Mouse (Mus musculus) MEL (cell line): ENCODE data around the gene Akr1b8.

ENCODE experiments used
- CTCF ChIP-seq, 3 experiments: IDR thresholded peaks in 2 of 3; conservative IDR thresholded peaks in 1 of 3; 2 replicates each; pipeline ENCODE4 v1.5.1; 2011 to 2012; ENCODE audit warnings: low read length in 3 of 3, low read depth in 2 of 3, mild to moderate bottlenecking in 2 of 3, improper control_type of control experiment in 1 of 3, inconsistent platforms in 1 of 3, mixed read lengths in 1 of 3, moderate library complexity in 1 of 3; ENCODE audit not compliant: control insufficient read depth in 1 of 3, insufficient read depth in 1 of 3, poor library complexity in 1 of 3, severe bottlenecking in 1 of 3
- EP300 ChIP-seq, 2 experiments: IDR thresholded peaks; 2 replicates each; pipeline ENCODE4 v1.6.1; 2011; ENCODE audit warnings: improper control_type of control experiment in 2 of 2, low read length in 2 of 2, low read depth in 1 of 2, mild to moderate bottlenecking in 1 of 2
- GABPA ChIP-seq: IDR thresholded peaks from 2 replicates; pipeline ENCODE4 v1.6.1; 2012; ENCODE audit warnings: low read depth, mild to moderate bottlenecking, inconsistent platforms, low read length, improper control_type of control experiment, moderate library complexity
- GATA1 ChIP-seq: IDR thresholded peaks from 2 replicates; pipeline ENCODE4 v1.6.1; 2011; ENCODE audit warnings: low read depth, low read length, improper control_type of control experiment
- KAT2A ChIP-seq: conservative IDR thresholded peaks from 2 replicates; pipeline ENCODE4 v1.6.1; 2012; ENCODE audit warnings: low read depth, low read length, improper control_type of control experiment, inconsistent platforms
- MAFK ChIP-seq: IDR thresholded peaks from 2 replicates; pipeline ENCODE4 v1.6.1; 2011; ENCODE audit warnings: low read depth, mild to moderate bottlenecking, low read length, improper control_type of control experiment, borderline replicate concordance
- MAX ChIP-seq: IDR thresholded peaks from 2 replicates; pipeline ENCODE4 v1.6.1; 2011; ENCODE audit warnings: low read length, improper control_type of control experiment
- MAZ ChIP-seq: IDR thresholded peaks from 2 replicates; pipeline ENCODE4 v1.6.1; 2012; ENCODE audit warnings: low read depth, mild to moderate bottlenecking, inconsistent platforms, low read length, improper control_type of control experiment
- MEF2A ChIP-seq: IDR thresholded peaks from 2 replicates; pipeline ENCODE4 v1.6.1; 2014; ENCODE audit warnings: low read depth, mild to moderate bottlenecking, inconsistent platforms, low read length, improper control_type of control experiment; ENCODE audit not compliant: poor library complexity, insufficient replicate concordance, severe bottlenecking; ENCODE audit errors: extremely low read depth
- NELFE ChIP-seq: IDR thresholded peaks from 2 replicates; pipeline ENCODE4 v1.6.1; 2011; ENCODE audit warnings: low read depth, low read length, improper control_type of control experiment
- POLR2A ChIP-seq, 2 experiments: IDR thresholded peaks; 2 replicates each; pipeline ENCODE4 v1.6.1; 2011 to 2012; ENCODE audit warnings: low read length in 2 of 2, mild to moderate bottlenecking in 2 of 2, control low read depth in 1 of 2, improper control_type of control experiment in 1 of 2, low read depth in 1 of 2, moderate library complexity in 1 of 2; ENCODE audit not compliant: control insufficient read depth in 1 of 2, insufficient read depth in 1 of 2, poor library complexity in 1 of 2
- SMC3 ChIP-seq: IDR thresholded peaks from 2 replicates; pipeline ENCODE4 v1.6.1; 2011; ENCODE audit warnings: low read depth, low read length, improper control_type of control experiment
- USF2 ChIP-seq, 2 experiments: IDR thresholded peaks; 2 replicates each; pipeline ENCODE4 v1.6.1; 2011 to 2012; ENCODE audit warnings: improper control_type of control experiment in 2 of 2, low read length in 2 of 2, borderline replicate concordance in 1 of 2, inconsistent platforms in 1 of 2, low read depth in 1 of 2, mild to moderate bottlenecking in 1 of 2; ENCODE audit not compliant: insufficient read depth in 1 of 2
- ZNF384 ChIP-seq: IDR thresholded peaks from 2 replicates; pipeline ENCODE4 v1.6.1; 2012; ENCODE audit warnings: low read depth, mild to moderate bottlenecking, inconsistent platforms, low read length, improper control_type of control experiment

DNA sequence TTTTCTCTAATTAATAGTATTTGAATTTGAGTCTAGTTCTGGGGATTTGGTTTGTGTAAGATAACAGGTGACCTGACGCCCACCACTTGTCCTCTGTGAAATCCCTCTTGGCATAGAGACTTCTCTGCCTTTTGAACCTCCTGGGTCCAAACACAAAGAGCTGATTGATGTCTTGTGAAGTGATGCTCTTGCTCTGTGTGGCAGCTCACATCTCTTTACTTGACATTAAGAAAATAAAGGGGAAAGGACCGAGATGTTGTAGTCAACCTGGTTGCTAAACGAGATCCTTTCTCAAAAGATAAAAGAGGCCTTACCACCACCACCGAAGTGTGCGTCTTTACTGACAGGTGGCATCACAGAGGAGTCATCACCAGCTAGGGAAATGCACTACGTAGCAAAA is 35.3 kb upstream of the Akr1b8 start:
- TF ChIP-seq MAFK: no peak
- TF ChIP-seq EP300 (IDR thresholded peaks at IDR 0.05; ENCODE audit: low read depth in 1 of 2, low read length in 2 of 2): no peak
- no peak for TF ChIP-seq SMC3
- TF ChIP-seq POLR2A (IDR thresholded peaks at IDR 0.05; ENCODE audit: control insufficient read depth in 1 of 2, insufficient read depth in 1 of 2, low read depth in 1 of 2, low read length in 2 of 2, poor library complexity in 1 of 2): no peak
- TF ChIP-seq USF2 (IDR thresholded peaks at IDR 0.05; ENCODE audit: borderline replicate concordance in 1 of 2, insufficient read depth in 1 of 2, low read depth in 1 of 2, low read length in 2 of 2): no peak
- no peak for TF ChIP-seq MEF2A
- TF ChIP-seq MAZ: no peak
- no peak for TF ChIP-seq CTCF (IDR thresholded peaks at IDR 0.05 in 2 of 3, conservative IDR thresholded peaks at IDR 0.05 in 1 of 3; ENCODE audit: control insufficient read depth in 1 of 3, insufficient read depth in 1 of 3, low read depth in 2 of 3, low read length in 3 of 3, poor library complexity in 1 of 3, severe bottlenecking in 1 of 3)
- no peak for TF ChIP-seq ZNF384
- no peak for TF ChIP-seq KAT2A
- no peak for TF ChIP-seq GABPA
- no peak for TF ChIP-seq MAX
- TF ChIP-seq GATA1: no peak
- TF ChIP-seq NELFE: no peak
